Mouse (Mus musculus): ENCODE results near the gene Nrxn3.

DNA sequence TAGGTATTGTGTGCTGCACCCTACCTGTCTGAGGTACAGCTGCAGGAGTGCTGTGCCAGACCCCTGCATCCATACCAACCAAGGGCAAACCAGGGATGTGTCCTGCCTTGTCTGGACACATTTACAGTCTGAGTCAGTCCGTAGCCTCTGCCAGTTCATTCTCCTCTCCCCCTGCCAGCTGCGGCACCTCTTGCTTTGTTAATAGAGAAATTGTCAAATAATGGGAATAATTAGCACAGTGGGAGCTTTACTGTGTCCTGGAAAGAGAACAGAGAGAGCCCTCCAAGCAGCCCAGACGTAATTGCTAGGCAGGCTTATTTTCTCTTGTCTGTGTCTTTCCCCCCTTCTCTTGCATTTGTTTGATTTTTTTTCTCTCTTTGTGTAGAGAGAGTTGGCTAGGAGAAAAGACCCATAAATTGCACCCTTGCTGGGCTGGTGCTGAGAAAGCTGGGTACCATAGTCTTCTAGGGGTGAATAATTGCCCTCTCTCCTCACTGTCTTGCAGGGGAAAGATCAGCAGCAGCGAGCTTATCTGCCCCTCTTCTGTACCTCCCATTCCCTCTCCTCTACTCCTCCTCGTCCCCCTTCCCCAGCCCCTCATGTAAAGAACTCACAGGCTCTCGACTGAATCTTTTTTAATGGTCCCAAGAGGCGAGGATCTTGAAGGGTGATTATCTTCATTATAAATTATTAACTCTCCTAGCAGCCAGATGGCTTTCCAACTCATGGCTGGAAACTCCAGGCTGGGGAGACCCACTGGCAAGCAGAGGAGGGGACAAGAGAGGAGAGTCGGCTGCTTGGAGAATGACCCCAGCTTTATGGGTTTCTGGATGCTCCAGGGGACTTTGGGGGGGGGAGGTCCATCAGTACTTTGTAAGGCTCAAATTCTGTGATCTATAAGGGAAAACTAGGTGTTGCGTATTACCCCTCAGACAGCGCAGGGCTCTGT, 61.8 kb downstream of the Nrxn3 start:
- TF ChIP-seq CTCF (IDR thresholded peaks at IDR 0.05; ENCODE audit: extremely low read depth, insufficient read length, insufficient replicate concordance, low read depth, low read length): no peak
- TF ChIP-seq POLR2A (IDR thresholded peaks at IDR 0.05; ENCODE audit: low read depth, low read length): no peak
